Mouse (Mus musculus) WW6 (cell line): ENCODE measurements around the gene Nrg3.
"Not testable (repeated sequence)": the region's sequence is repeated elsewhere in the genome, so short reads cannot be mapped to it uniquely, and the experiment has no call there.

Source experiments
- DNase-seq: peaks from one replicate; pipeline ENCODE4 v3.0.0-alpha.2; 2013; ENCODE audit warnings: low read depth, low spot score

Nrg3 gene

GRCm38 (mm10) chr14:38628862-38629619 is 843.8 kb downstream of the Nrg3 start:
- DNase-seq: no peak

GRCm38 (mm10) chr14:38616969-38617368 is 855.9 kb downstream of the Nrg3 start:
- no peak for DNase-seq

- DNase-seq: no peak
Measured at GRCm38 (mm10) chr14:38597735-38598134, 875.2 kb downstream of the Nrg3 start.

- DNase-seq: no peak
Measured at GRCm38 (mm10) chr14:38594297-38594696, 878.6 kb downstream of the Nrg3 start.

GRCm38 (mm10) chr14:38576796-38577195 is 896.1 kb downstream of the Nrg3 start:
- DNase-seq: no peak

GRCm38 (mm10) chr14:38568184-38568583 is 904.7 kb downstream of the Nrg3 start:
- DNase-seq: no peak

GRCm38 (mm10) chr14:38566182-38566581 is 906.7 kb downstream of the Nrg3 start:
- no peak for DNase-seq

GRCm38 (mm10) chr14:38554636-38555035 is 918.3 kb downstream of the Nrg3 start:
- no peak for DNase-seq

GRCm38 (mm10) chr14:38547257-38547656 is 925.6 kb downstream of the Nrg3 start:
- DNase-seq: no peak

- no peak for DNase-seq
Measured at GRCm38 (mm10) chr14:38535181-38535580, 937.7 kb downstream of the Nrg3 start.

GRCm38 (mm10) chr14:38533495-38533894 is 939.4 kb downstream of the Nrg3 start:
- DNase-seq: no peak

- DNase-seq: no peak
Measured at GRCm38 (mm10) chr14:38516232-38516631, 956.7 kb downstream of the Nrg3 start.

GRCm38 (mm10) chr14:38509016-38509415 is 963.9 kb downstream of the Nrg3 start:
- DNase-seq: no peak

GRCm38 (mm10) chr14:38494970-38495369 is 977.9 kb downstream of the Nrg3 start:
- no peak for DNase-seq

GRCm38 (mm10) chr14:38447086-38447485 is 1025.8 kb downstream of the Nrg3 start:
- DNase-seq: no peak

GRCm38 (mm10) chr14:38444788-38445187 is 1028.1 kb downstream of the Nrg3 start:
- DNase-seq: no peak

- DNase-seq: no peak
Measured at GRCm38 (mm10) chr14:38433793-38434589, 1038.9 kb downstream of the Nrg3 start.

- no peak for DNase-seq
Measured at GRCm38 (mm10) chr14:38374660-38375059, 1098.2 kb downstream of the Nrg3 start.

GRCm38 (mm10) chr14:38340967-38341366 is 1131.9 kb downstream of the Nrg3 start:
- no peak for DNase-seq

- DNase-seq: not testable (repeated sequence)
Measured at GRCm38 (mm10) chr14:38322841-38323240, 1150.0 kb downstream of the Nrg3 start.

- no peak for DNase-seq
Measured at GRCm38 (mm10) chr14:38320619-38321340, 1152.1 kb downstream of the Nrg3 start.
